Mouse (Mus musculus) layer of hippocampus, postnatal 25 days (tissue): ENCODE measurements around the gene Spon1. TPM values are rescaled to one million over a fixed set of nuclear protein-coding genes. Genes with fewer than 3 reads are reported as not detected.

Experiments used
- DNase-seq, 2 experiments: peaks; one replicate each; pipeline ENCODE4 v3.0.0; 2022; ENCODE audit warnings: mixed read lengths in 2 of 2, low spot score in 1 of 2; ENCODE audit errors: extremely low spot score in 1 of 2
- total RNA-seq, 2 experiments: library from RNA; stranded (reverse); gene quantifications; 2 replicates each; pipeline ENCODE4 v1.2.3; 2021

Gene Spon1
- total RNA-seq, 2 experiments from 2014 or later = 65.9 to 70.7 TPM

GRCm38 (mm10) chr7:114043929-114044549 lies 278.2 kb downstream of the Spon1 start:
- DNase-seq = no peak

- no peak for DNase-seq
Measured at GRCm38 (mm10) chr7:114045814-114046213, 280.0 kb downstream of the Spon1 start.

- DNase-seq = no peak
Measured at GRCm38 (mm10) chr7:114053720-114054119, 287.9 kb downstream of the Spon1 start.

- DNase-seq = no peak
Measured at GRCm38 (mm10) chr7:114058166-114058565, 292.4 kb downstream of the Spon1 start.

GRCm38 (mm10) chr7:114058927-114059441 lies 293.2 kb downstream of the Spon1 start:
- no peak for DNase-seq

- no peak for DNase-seq
Measured at GRCm38 (mm10) chr7:114060445-114060844, 294.6 kb downstream of the Spon1 start.

GRCm38 (mm10) chr7:114062451-114062850 lies 296.7 kb downstream of the Spon1 start:
- DNase-seq = no peak

GRCm38 (mm10) chr7:114063534-114063933 lies 297.7 kb downstream of the Spon1 start:
- no peak for DNase-seq

GRCm38 (mm10) chr7:114063966-114064365 lies 298.2 kb downstream of the Spon1 start:
- DNase-seq = no peak

GRCm38 (mm10) chr7:114065407-114066185 lies 299.8 kb downstream of the Spon1 start:
- no peak for DNase-seq

GRCm38 (mm10) chr7:114066529-114067178 lies 300.9 kb downstream of the Spon1 start:
- DNase-seq = peak; percentile 75 to 85

GRCm38 (mm10) chr7:114068956-114069533 lies 303.2 kb downstream of the Spon1 start:
- no peak for DNase-seq

GRCm38 (mm10) chr7:114069726-114070457 lies 304.1 kb downstream of the Spon1 start:
- no peak for DNase-seq

- DNase-seq = no peak
Measured at GRCm38 (mm10) chr7:114070458-114070840, 304.7 kb downstream of the Spon1 start.

- no peak for DNase-seq
Measured at GRCm38 (mm10) chr7:114071395-114071794, 305.6 kb downstream of the Spon1 start.

GRCm38 (mm10) chr7:114071851-114072616 lies 306.2 kb downstream of the Spon1 start:
- DNase-seq = no peak

- DNase-seq = no peak
Measured at GRCm38 (mm10) chr7:114074133-114074532, 308.3 kb downstream of the Spon1 start.

- DNase-seq = no peak
Measured at GRCm38 (mm10) chr7:114074595-114074994, 308.8 kb downstream of the Spon1 start.

- no peak for DNase-seq
Measured at GRCm38 (mm10) chr7:114079343-114079742, 313.5 kb downstream of the Spon1 start.
